Mouse (Mus musculus): ENCODE data around the gene Rps6kc1.

- TF ChIP-seq CTCF (IDR thresholded peaks at IDR 0.05; ENCODE audit: low read depth) (no peak), EP300 (IDR thresholded peaks at IDR 0.05; ENCODE audit: low read depth) (no peak)
These were observed 114.0 kb downstream of the Rps6kc1 start for GRCm38 (mm10) chr1:190797483-190798058.
